Mouse (Mus musculus): ENCODE data around the gene Sdcbp2.
"Not testable (repeated sequence)": the region's sequence is repeated elsewhere in the genome, so short reads cannot be mapped to it uniquely, and the experiment has no call there.

Gene Sdcbp2

GRCm38 (mm10) chr2:151566856-151567255, 5.6 kb upstream of the Sdcbp2 start:
- no peak for DNase-seq (ENCODE audit: low read depth in 2 of 2, low spot score in 2 of 2)

- DNase-seq (ENCODE audit: low read depth in 2 of 2, low spot score in 2 of 2) = no peak
These were observed 3.0 kb upstream of the Sdcbp2 start for GRCm38 (mm10) chr2:151569452-151569851.

- DNase-seq (ENCODE audit: low read depth in 2 of 2, low spot score in 2 of 2) = no peak
These were observed 1.2 kb downstream of the Sdcbp2 start for GRCm38 (mm10) chr2:151573667-151574066.

GRCm38 (mm10) chr2:151574607-151575006, 2.2 kb downstream of the Sdcbp2 start:
- DNase-seq (ENCODE audit: low read depth in 2 of 2, low spot score in 2 of 2) = no peak

- DNase-seq (ENCODE audit: low read depth in 2 of 2, low spot score in 2 of 2) = peak in 1 of 2 experiments; percentile 12
These were observed 2.8 kb downstream of the Sdcbp2 start for GRCm38 (mm10) chr2:151575119-151575698.

GRCm38 (mm10) chr2:151575699-151576389, 3.4 kb downstream of the Sdcbp2 start:
- DNase-seq (ENCODE audit: low read depth in 2 of 2, low spot score in 2 of 2) = peak; percentile 44 to 57

GRCm38 (mm10) chr2:151579183-151579582, 6.8 kb downstream of the Sdcbp2 start:
- DNase-seq (ENCODE audit: low read depth in 2 of 2, low spot score in 2 of 2) = no peak

- DNase-seq (ENCODE audit: low read depth in 2 of 2, low spot score in 2 of 2) = no peak
These were observed 8.5 kb downstream of the Sdcbp2 start for GRCm38 (mm10) chr2:151580945-151581344.

GRCm38 (mm10) chr2:151585934-151586333, 13.5 kb downstream of the Sdcbp2 start:
- no peak for DNase-seq (ENCODE audit: low read depth in 2 of 2, low spot score in 2 of 2)

- no peak for DNase-seq (ENCODE audit: low read depth in 2 of 2, low spot score in 2 of 2)
These were observed 14.4 kb downstream of the Sdcbp2 start for GRCm38 (mm10) chr2:151586807-151587206.

GRCm38 (mm10) chr2:151587306-151587705, 14.9 kb downstream of the Sdcbp2 start:
- DNase-seq (ENCODE audit: low read depth in 2 of 2, low spot score in 2 of 2) = no peak

GRCm38 (mm10) chr2:151598068-151598467, 25.6 kb downstream of the Sdcbp2 start:
- DNase-seq (ENCODE audit: low read depth in 2 of 2, low spot score in 2 of 2) = no peak

GRCm38 (mm10) chr2:151602106-151602505, 29.7 kb downstream of the Sdcbp2 start:
- DNase-seq (ENCODE audit: low read depth in 2 of 2, low spot score in 2 of 2) = no peak

GRCm38 (mm10) chr2:151603630-151604029, 31.2 kb downstream of the Sdcbp2 start:
- no peak for DNase-seq (ENCODE audit: low read depth in 2 of 2, low spot score in 2 of 2)

- DNase-seq (ENCODE audit: low read depth in 2 of 2, low spot score in 2 of 2) = no peak
These were observed 33.1 kb downstream of the Sdcbp2 start for GRCm38 (mm10) chr2:151605437-151605987.

- DNase-seq (ENCODE audit: low read depth in 2 of 2, low spot score in 2 of 2) = no peak
These were observed 36.0 kb downstream of the Sdcbp2 start for GRCm38 (mm10) chr2:151608435-151608834.

GRCm38 (mm10) chr2:151609974-151610373, 37.6 kb downstream of the Sdcbp2 start:
- no peak for DNase-seq (ENCODE audit: low read depth in 2 of 2, low spot score in 2 of 2)

GRCm38 (mm10) chr2:151615779-151616178, 43.4 kb downstream of the Sdcbp2 start:
- not testable (repeated sequence) for DNase-seq (ENCODE audit: low read depth in 2 of 2, low spot score in 2 of 2)

GRCm38 (mm10) chr2:151616551-151617329, 44.3 kb downstream of the Sdcbp2 start:
- DNase-seq (ENCODE audit: low read depth in 2 of 2, low spot score in 2 of 2) = no peak

GRCm38 (mm10) chr2:151623776-151624175, 51.4 kb downstream of the Sdcbp2 start:
- no peak for DNase-seq (ENCODE audit: low read depth in 2 of 2, low spot score in 2 of 2)

- no peak for DNase-seq (ENCODE audit: low read depth in 2 of 2, low spot score in 2 of 2)
These were observed 53.9 kb downstream of the Sdcbp2 start for GRCm38 (mm10) chr2:151626296-151626695.

GRCm38 (mm10) chr2:151628011-151628410, 55.6 kb downstream of the Sdcbp2 start:
- DNase-seq (ENCODE audit: low read depth in 2 of 2, low spot score in 2 of 2) = no peak

Data from CD8-positive naive resting alpha-beta T cell, adult 2 months (primary cell).